Comparison of ENCODE assay signal across 8 mouse cellular contexts in genomic region chr17:84161231-84161854, GRCm38 (mm10). TPM values are rescaled to one million over a fixed set of nuclear protein-coding genes. Genes with fewer than 3 reads are reported as not detected.
DNase-seq lines count a peak whose midpoint lies in the region; ATAC-seq lines count a peak whose summit lies in the region.

No protein-coding gene starts in this region.

- DNase-seq in gastrocnemius, postnatal 10 days = peak; percentile 26
- DNase-seq in gastrocnemius, adult 8-10 months (ENCODE audit: low spot score in 2 of 2) = no peak
- peak; percentile 47 for DNase-seq in testis, postnatal 10 days (ENCODE audit: low spot score)
- no peak for DNase-seq in testis, postnatal 14 days (ENCODE audit: low spot score)
- DNase-seq in frontal cortex, adult 2 months (ENCODE audit: extremely low spot score in 1 of 2, low spot score in 1 of 2) = no peak
- no peak for DNase-seq in embryo, embryonic 9.5 days (ENCODE audit: extremely low spot score)

- peak; percentile 88 to 91 for ATAC-seq in hematopoietic stem cell, adult 5-6 weeks (replicated peaks in 1 of 2; ENCODE audit: insufficient read depth in 1 of 2, low FRiP score in 2 of 2, low TSS enrichment in 1 of 2, low read depth in 1 of 2, poor library complexity in 2 of 2, severe bottlenecking in 2 of 2)
- peak; percentile 63 for ATAC-seq in megakaryocyte progenitor cell, adult 5-6 weeks (replicated peaks; ENCODE audit: poor library complexity)

RNA-seq across cellular contexts. Expression of gene Zfp36l2, which starts 26.4 kb away (rescaled TPM):
- 10 to 100 TPM; 26.2 to 32.6 TPM for total RNA-seq in gastrocnemius, postnatal 10 days (2021)
- 10 to 100 TPM in 1 of 4 experiments, 1 to 10 TPM in 3; 5.1 to 10.3 (median 7.5) TPM for total RNA-seq in gastrocnemius, adult 8-10 months (2022)
- 297 and 349 TPM in 2 replicates for total RNA-seq in hematopoietic stem cell, adult 5-6 weeks (2017)
- total RNA-seq in megakaryocyte progenitor cell, adult 5-6 weeks (2015) = 269 and 286 TPM in 2 replicates
- 98.9 and 112 TPM in 2 replicates for total RNA-seq in megakaryocyte progenitor cell, adult 5-6 weeks (2017)
- polyA plus RNA-seq in frontal cortex, adult 2 months (2012; rRNA removed) = 21.4 and 24.3 TPM in 2 replicates

Comparison
In these comparisons a context has a peak if more than half of its experiments do, and no peak if none do; other contexts are left out.
1. DNase-seq: peak in gastrocnemius, postnatal 10 days (single experiment) and testis, postnatal 10 days (single experiment); none in gastrocnemius, adult 8-10 months (0 of 2), testis, postnatal 14 days (single experiment), frontal cortex, adult 2 months (0 of 2) and embryo, embryonic 9.5 days (single experiment).